Mouse (Mus musculus): ENCODE results near the gene Vgll4. TPM values are rescaled to one million over a fixed set of nuclear protein-coding genes. Genes with fewer than 3 reads are reported as not detected.

The Vgll4 gene
- polyA plus RNA-seq, 1 experiment from 2014 or later: 65.9 TPM

DNA sequence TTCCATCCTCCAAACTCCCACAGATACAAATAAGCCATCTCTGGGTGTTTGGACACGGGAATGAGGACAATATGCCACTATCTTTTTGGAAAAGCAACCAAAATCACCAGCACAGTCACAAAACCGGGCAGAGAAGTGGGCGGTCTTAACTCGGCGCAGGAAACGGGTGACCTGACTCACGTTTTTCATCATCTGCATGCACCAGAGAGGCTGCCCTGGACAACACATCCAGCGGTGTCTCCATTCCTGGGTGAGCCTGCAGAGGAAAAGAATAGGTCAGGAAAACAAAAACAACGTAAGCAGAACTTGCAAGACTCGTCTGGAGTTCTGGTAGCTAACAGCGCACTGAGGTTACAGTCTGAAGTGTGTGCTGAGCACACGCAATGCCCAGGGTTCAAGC, 12.0 kb downstream of the Vgll4 start:
- no peak overlapping the region for H3K4me2 ChIP-seq
- no peaks in the 10 kb centered on the region for H3K36me3 ChIP-seq
- H3K9ac ChIP-seq: no peak overlapping the region
- H3K4me3 ChIP-seq: no peak overlapping the region
- no peaks in the 10 kb centered on the region for H3K9me3 ChIP-seq
- H3K27ac ChIP-seq: no peak overlapping the region; the same call in 1 of the 2 replicates
- ATAC-seq (ENCODE audit: low FRiP score): no peak
- H3K27me3 ChIP-seq: peaks cover 4% of the 10 kb centered on the region; the same call in 1 of the 2 replicates
- WGBS: 80% methylated on average over 12 of the region's 12 CpGs
- H3K4me1 ChIP-seq (replicated peaks): peaks cover 4% of the 10 kb centered on the region

DNA sequence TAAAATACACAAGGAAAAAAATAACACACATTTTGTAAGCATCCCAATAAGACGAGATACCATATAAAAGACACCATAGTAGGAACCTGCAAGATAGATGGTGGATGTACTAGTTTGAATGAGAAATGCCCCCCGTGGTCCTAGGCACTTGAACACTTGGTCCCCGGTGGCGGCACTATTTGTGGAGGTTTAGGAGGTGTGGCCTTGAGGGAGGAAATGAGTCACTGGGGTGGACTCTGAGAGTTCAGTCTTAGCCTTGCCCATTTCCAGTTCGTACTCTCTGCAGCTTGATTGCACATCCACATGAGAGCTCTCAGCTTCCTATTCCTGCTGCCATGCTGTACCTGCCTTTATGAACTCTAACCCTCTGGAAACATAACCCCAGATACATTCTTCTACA, 15.3 kb downstream of the Vgll4 start:
- H3K4me3 ChIP-seq: no peak overlapping the region
- H3K9me3 ChIP-seq: no peaks in the 10 kb centered on the region
- 84% methylated on average over 5 of the region's 5 CpGs for WGBS
- ATAC-seq (ENCODE audit: low FRiP score): no peak
- H3K27ac ChIP-seq: no peak overlapping the region
- no peaks in the 10 kb centered on the region for H3K36me3 ChIP-seq
- H3K4me1 ChIP-seq (replicated peaks): peaks cover 16% of the 10 kb centered on the region
- H3K9ac ChIP-seq: no peak overlapping the region
- H3K4me2 ChIP-seq: no peak overlapping the region
- no peaks in the 10 kb centered on the region for H3K27me3 ChIP-seq

DNA sequence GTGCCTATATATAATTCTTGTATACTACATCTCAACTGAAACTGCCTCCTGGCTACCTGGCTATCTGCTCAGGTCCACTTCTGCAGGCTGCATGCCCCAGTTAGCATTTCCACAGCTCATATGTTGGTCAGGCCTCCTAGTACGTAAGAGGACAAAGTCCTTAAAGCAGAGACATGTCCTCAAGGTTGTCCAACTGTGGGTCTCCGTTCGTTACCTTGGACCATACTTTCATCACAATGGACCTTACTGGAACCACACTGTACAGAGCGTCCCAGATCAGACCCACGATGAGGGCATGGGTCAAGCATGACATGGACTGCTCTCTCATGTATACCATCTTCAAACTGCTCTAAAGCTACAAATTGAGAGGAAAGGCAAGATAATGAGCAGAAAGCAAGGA, 16.2 kb downstream of the Vgll4 start:
- WGBS: 93% methylated on average over 5 of the region's 5 CpGs
- Histone ChIP-seq H3K9me3 (no peaks in the 10 kb centered on the region), H3K9ac (no peak overlapping the region), H3K27ac (peak overlapping the region; percentile 41; the same call in 1 of the 2 replicates), H3K4me2 (no peak overlapping the region), H3K27me3 (no peaks in the 10 kb centered on the region), H3K4me3 (no peak overlapping the region), H3K36me3 (no peaks in the 10 kb centered on the region), H3K4me1 (replicated peaks) (peaks cover 16% of the 10 kb centered on the region)
- ATAC-seq (ENCODE audit: low FRiP score): no peak

DNA sequence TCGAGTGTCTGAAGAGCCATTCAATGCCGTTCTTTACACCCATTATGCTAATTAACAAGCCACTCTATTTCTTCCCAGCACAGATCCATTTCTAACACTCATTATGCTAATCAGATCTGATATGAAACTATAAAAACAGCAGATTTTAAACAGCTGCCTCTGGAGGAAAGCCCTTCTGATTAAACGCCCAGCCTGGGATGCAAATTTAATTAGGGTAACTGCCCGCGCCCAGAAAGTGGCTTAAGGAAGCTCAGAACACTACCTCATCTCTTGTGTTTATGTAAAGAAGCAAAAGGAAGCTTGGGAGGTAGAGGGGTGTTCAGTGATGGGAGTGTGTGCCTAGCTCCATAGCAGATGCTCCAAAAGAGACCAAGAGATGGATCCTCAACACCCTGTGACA, 17.4 kb downstream of the Vgll4 start:
- Histone ChIP-seq H3K9ac (no peak overlapping the region), H3K27ac (peak overlapping the region; percentile 79), H3K36me3 (no peaks in the 10 kb centered on the region), H3K4me2 (no peak overlapping the region), H3K4me3 (no peak overlapping the region), H3K9me3 (no peaks in the 10 kb centered on the region), H3K27me3 (no peaks in the 10 kb centered on the region), H3K4me1 (replicated peaks) (peaks cover 16% of the 10 kb centered on the region)
- ATAC-seq (ENCODE audit: low FRiP score): peak; percentile 46; the same call in 1 of the 2 replicates
- WGBS: 35% methylated on average over 5 of the region's 5 CpGs

DNA sequence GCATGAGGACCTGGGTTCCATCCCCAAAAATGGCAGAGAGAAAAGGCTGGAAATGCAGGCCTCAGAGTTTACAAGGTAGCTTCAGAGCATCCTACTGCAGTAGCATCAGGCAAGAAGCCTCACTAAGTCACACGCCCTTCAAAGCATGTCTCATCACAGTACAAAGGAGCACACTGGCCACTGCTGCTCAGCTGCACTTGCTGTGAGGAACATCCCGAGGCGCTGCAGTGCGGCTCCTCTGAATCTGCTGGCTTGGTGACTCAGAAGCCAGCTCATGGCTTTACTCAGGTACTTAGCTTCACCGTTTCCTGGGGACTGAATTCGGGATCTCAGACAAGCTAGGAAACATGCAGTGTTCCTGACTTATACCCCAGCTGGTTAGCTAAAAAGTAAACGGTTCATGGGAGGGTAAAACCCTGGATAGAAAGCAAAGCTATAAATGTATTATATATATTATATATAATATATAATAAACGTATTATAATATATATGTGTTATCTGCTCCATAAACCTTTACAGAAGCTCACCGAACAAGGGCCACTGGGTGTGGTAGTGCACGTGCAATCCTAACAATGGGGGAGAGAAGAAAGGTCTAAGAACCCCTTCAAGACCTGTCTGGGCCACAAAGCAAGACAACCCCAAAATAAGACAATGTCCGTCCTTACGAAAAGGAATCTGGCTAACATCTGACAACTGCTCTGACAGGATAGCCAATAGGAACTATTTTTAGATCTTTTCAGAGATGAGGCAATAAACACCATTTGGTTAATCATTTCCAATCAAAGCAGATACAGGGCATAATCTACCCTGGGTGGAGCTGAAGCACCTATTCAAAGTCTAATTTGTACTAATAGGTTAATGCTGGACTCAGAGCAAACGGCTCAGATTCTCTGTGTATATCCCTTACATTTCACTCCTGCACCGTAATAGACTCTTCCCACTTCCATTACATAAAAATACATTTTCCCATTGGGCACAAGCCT, 25.0 kb downstream of the Vgll4 start:
- no peak overlapping the region for H3K27ac ChIP-seq
- no peak overlapping the region for H3K9ac ChIP-seq
- no peaks in the 10 kb centered on the region for H3K27me3 ChIP-seq
- H3K9me3 ChIP-seq: no peaks in the 10 kb centered on the region
- no peaks in the 10 kb centered on the region for H3K4me1 ChIP-seq (replicated peaks)
- no peak overlapping the region for H3K4me2 ChIP-seq
- no peak overlapping the region for H3K4me3 ChIP-seq
- 89% methylated on average over 14 of the region's 14 CpGs for WGBS
- no peaks in the 10 kb centered on the region for H3K36me3 ChIP-seq
- no peak for ATAC-seq (ENCODE audit: low FRiP score)

DNA sequence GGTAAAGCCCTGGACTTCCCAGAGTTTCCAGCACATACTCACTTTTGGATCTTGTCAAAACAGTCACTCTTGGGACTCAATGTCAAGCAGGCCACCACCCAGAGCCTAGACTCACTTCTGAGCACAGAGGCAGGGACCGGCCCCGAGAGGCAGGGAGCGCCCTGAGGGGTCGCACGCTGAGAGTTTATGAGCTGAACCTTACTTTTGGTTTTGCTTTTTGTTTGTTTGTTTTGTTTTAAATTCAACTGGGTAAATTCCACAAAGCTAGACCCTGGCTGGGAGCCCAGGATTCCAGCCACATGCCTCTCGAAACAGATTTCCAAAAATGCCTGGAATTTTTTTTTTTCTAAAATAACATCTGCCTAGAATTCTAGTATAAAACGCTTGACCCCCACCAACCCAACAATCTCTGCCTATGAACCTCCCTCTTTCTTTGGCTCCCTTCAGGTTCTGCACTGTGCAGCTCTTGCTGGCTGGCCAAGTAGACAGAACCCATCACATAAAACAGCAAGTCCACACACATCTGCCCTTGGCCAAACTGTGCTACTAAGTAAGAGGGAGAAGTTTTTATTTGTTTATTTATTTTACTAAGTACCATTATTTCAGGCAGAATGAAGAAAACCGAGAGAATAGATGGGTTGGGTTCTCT, 28.5 kb downstream of the Vgll4 start:
- no peak for ATAC-seq (ENCODE audit: low FRiP score)
- H3K27ac ChIP-seq: no peak overlapping the region
- no peak overlapping the region for H3K9ac ChIP-seq
- no peak overlapping the region for H3K4me2 ChIP-seq
- H3K9me3 ChIP-seq: no peaks in the 10 kb centered on the region
- no peak overlapping the region for H3K4me3 ChIP-seq
- H3K27me3 ChIP-seq: 0 out of 2 replicates have a peak, but pooled peaks cover 3% of the 10 kb centered on the region
- no peaks in the 10 kb centered on the region for H3K4me1 ChIP-seq (replicated peaks)
- WGBS: 82% methylated on average over 8 of the region's 8 CpGs
- no peaks in the 10 kb centered on the region for H3K36me3 ChIP-seq

DNA sequence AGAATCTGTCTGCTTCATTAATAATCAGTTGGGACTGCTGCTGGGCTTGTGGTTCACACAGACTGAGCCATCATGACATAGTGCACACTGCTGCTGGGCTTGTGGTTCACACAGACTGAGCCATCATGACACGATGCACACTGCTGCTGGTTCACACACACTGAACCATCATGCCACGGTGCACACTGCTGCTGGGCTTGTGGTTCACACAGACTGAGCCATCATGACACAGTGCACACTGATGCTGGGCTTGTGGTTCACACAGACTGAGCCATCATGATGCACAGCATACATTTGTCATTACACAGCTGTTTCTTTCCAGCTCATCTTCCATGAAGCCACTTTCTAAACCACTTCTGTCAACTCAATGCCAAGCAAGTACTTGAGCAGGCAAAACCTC, 30.1 kb downstream of the Vgll4 start:
- 93% methylated on average over 2 of the region's 2 CpGs for WGBS
- Histone ChIP-seq H3K27ac (no peak overlapping the region), H3K27me3 (0 out of 2 replicates have a peak, but pooled peaks cover 3% of the 10 kb centered on the region), H3K9me3 (no peaks in the 10 kb centered on the region), H3K4me3 (no peak overlapping the region), H3K36me3 (no peaks in the 10 kb centered on the region), H3K9ac (no peak overlapping the region), H3K4me2 (no peak overlapping the region), H3K4me1 (replicated peaks) (no peaks in the 10 kb centered on the region)
- ATAC-seq (ENCODE audit: low FRiP score): no peak

DNA sequence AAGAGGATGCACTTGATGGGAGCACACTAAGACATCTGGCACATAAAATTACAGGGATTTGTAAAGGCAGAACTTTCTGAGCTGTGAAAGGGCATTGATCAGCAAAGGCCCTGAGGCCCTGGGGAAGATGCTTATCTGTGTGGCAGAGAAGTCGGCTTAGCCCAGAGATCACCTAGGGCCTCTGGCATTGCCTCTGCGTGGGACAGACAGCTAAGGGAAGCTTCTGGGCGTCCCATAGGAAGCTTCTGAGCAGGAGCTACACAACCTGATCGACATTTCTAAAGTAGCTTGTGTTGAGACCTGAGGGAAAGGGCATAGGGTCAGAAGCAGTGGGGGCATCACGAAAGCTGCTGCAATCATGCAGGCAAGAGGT, 32.9 kb downstream of the Vgll4 start:
- Histone ChIP-seq H3K27me3 (0 out of 2 replicates have a peak, but pooled peaks cover 3% of the 10 kb centered on the region), H3K9me3 (no peaks in the 10 kb centered on the region), H3K27ac (no peak overlapping the region), H3K9ac (no peak overlapping the region), H3K4me1 (replicated peaks) (peaks cover under 1% of the 10 kb centered on the region; the same call in 1 of the 2 replicates), H3K4me3 (no peak overlapping the region), H3K36me3 (no peaks in the 10 kb centered on the region), H3K4me2 (no peak overlapping the region)
- ATAC-seq (ENCODE audit: low FRiP score): no peak
- WGBS: 83% methylated on average over 5 of the region's 5 CpGs

DNA sequence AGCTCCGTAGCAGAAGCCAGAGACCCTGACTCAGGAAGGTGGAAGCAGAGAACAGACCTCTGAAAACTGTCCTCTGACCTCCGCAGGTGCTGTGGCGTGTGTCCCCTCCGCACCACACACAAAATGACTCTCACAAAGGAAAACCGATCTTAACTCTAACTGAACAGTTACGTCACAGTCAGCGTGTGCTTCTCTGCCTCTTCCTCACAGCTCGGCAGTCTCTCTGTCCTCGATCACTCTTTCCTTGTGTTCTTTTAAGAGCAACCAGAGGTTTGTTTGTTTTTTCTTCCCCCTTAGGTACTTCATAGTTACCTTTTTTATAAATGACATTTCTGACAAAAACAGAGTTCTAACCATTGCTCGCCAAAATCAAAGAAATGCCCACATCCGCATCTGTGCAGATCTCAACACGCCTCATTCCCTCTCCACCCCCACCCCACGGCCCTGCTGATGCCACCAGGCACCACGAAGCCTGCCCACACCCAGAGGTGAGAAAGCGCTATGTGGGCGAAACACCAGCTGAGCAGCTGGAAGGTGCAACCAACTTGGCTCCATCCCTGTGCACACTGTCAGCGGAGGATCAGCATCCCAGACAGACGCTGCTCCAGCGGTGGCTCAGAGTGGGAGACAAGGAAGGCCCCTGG, 33.4 kb downstream of the Vgll4 start:
- 82% methylated on average over 19 of the region's 19 CpGs for WGBS
- Histone ChIP-seq H3K4me1 (replicated peaks) (peaks cover 6% of the 10 kb centered on the region; the same call in 1 of the 2 replicates), H3K9me3 (no peaks in the 10 kb centered on the region), H3K36me3 (no peaks in the 10 kb centered on the region), H3K27me3 (0 out of 2 replicates have a peak, but pooled peaks cover 3% of the 10 kb centered on the region), H3K4me3 (no peak overlapping the region), H3K9ac (no peak overlapping the region), H3K27ac (no peak overlapping the region), H3K4me2 (no peak overlapping the region)
- no peak for ATAC-seq (ENCODE audit: low FRiP score)

DNA sequence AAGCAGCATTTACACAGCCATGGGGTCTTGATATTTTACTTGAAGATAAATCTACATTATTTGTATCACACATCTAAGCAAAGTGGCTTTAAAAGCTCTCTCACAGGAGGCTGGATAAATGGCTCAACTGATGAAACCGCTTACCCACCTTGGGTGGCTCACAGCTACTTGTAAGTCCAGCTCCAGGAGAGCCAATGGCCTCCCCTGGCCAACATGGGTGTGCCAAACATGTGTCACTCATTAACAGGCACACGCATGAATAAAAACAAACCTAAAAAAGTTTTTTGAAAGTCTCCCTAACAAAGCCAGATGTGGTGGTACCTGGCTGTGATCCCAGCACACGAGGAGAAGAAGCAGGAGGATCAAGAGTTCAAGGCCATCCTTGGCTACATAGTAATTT, 34.4 kb downstream of the Vgll4 start:
- Histone ChIP-seq H3K9ac (no peak overlapping the region), H3K27me3 (0 out of 2 replicates have a peak, but pooled peaks cover 3% of the 10 kb centered on the region)

DNA sequence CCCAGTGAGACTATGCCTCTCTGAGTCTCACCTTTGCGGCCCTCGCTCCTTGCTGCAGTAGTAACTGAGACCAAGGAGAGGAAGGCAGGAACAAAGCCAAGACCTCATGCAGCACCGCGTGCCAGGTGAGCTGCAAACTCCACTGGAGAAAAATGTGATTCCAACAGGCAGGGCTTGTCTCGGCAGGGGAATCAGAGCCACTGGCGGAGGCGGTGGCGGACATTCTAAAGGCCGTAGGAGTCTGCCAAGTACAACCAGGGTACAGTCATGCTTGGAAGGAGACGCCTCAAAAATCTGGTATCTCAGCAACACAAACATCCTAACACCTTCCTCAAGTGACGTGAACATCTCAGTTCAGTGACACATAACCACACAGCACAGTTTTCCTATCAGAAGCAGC, 35.7 kb downstream of the Vgll4 start:
- H3K9me3 ChIP-seq: no peaks in the 10 kb centered on the region
- peaks cover 23% of the 10 kb centered on the region for H3K4me1 ChIP-seq (replicated peaks)
- H3K4me2 ChIP-seq: no peak overlapping the region
- no peak overlapping the region for H3K4me3 ChIP-seq
- no peaks in the 10 kb centered on the region for H3K36me3 ChIP-seq
- 0 out of 2 replicates have a peak, but pooled peaks cover 3% of the 10 kb centered on the region for H3K27me3 ChIP-seq
- H3K27ac ChIP-seq: no peak overlapping the region
- no peak overlapping the region for H3K9ac ChIP-seq
- 82% methylated on average over 11 of the region's 11 CpGs for WGBS
- no peak for ATAC-seq (ENCODE audit: low FRiP score)

More for the DNA sequence above, 34.4 kb downstream of the Vgll4 start:
- Histone ChIP-seq H3K36me3 (no peaks in the 10 kb centered on the region), H3K4me1 (replicated peaks) (peaks cover 16% of the 10 kb centered on the region), H3K9me3 (no peaks in the 10 kb centered on the region), H3K4me2 (no peak overlapping the region), H3K4me3 (no peak overlapping the region), H3K27ac (no peak overlapping the region)
- whole genome bisulfite sequencing: 84% methylated on average over 3 of the region's 3 CpGs
- ATAC-seq (ENCODE audit: low FRiP score): no peak

DNA sequence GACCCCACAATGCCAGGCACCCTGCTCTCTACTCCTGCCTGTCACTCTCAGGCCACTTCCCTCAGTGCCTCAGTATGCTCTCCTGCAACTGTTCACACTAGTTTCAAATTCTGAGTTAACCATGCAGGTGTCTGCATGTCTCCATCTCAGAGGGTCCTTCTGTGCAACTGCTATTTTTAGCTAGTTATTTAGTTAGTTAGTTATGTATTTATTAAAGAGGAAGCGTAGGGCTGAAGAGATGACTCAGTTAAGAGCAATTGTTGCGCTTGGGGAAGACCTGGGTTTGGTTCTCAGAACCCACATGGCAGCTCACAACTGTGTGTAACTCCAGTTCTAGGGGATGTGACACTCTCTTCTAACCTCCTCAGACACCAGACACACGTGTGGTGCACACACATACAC, 36.8 kb downstream of the Vgll4 start:
- no peak for ATAC-seq (ENCODE audit: low FRiP score)
- H3K27ac ChIP-seq: no peak overlapping the region
- H3K4me1 ChIP-seq (replicated peaks): peaks cover 23% of the 10 kb centered on the region
- H3K36me3 ChIP-seq: no peaks in the 10 kb centered on the region
- H3K4me2 ChIP-seq: no peak overlapping the region
- 97% methylated on average over 3 of the region's 3 CpGs for WGBS
- H3K4me3 ChIP-seq: no peak overlapping the region
- no peak overlapping the region for H3K9ac ChIP-seq
- 0 out of 2 replicates have a peak, but pooled peaks cover 3% of the 10 kb centered on the region for H3K27me3 ChIP-seq
- no peaks in the 10 kb centered on the region for H3K9me3 ChIP-seq

Data from hindbrain, embryonic 13.5 days (tissue).